Mouse (Mus musculus) heart, postnatal 0 days (tissue): ENCODE measurements around the gene 9030025P20Rik. TPM values are rescaled to one million over a fixed set of nuclear protein-coding genes. Genes with fewer than 3 reads are reported as not detected.
A peak's percentile ranks its signal among the peaks of the same experiment; 100 is the strongest.
"Not testable (repeated sequence)": the region's sequence is repeated elsewhere in the genome, so short reads cannot be mapped to it uniquely, and the experiment has no call there.

Source experiments
- ATAC-seq: fragments of 200-750 bp; cut with Nextera tagmentation; 2 replicates; pipeline ENCODE4 v1.8.0; 2017; ENCODE audit warnings: low read depth, moderate number of reproducible peaks, moderate library complexity; ENCODE audit not compliant: insufficient read depth
- DNase-seq: peaks from one replicate; pipeline ENCODE4 v3.0.0-alpha.2; 2016; ENCODE audit warnings: low spot score
- H3K27ac ChIP-seq: fragments of 300-500 bp; sonication (generic); 2 replicates; pipeline ENCODE4 v1.5.1; 2014; ENCODE audit warnings: low read depth, mild to moderate bottlenecking
- H3K27me3 ChIP-seq: fragments of 300-500 bp; sonication (generic); 2 replicates; pipeline ENCODE4 v1.6.1; 2014; ENCODE audit warnings: low read length, mixed read lengths; ENCODE audit not compliant: control insufficient read depth, insufficient read depth
- H3K36me3 ChIP-seq: fragments of 300-500 bp; sonication (generic); replicated peaks from 2 replicates; pipeline ENCODE4 v1.6.1; 2014; ENCODE audit warnings: low read length, mixed read lengths; ENCODE audit not compliant: control insufficient read depth, insufficient read depth
- H3K4me1 ChIP-seq: fragments of 300-500 bp; sonication (generic); 2 replicates; pipeline ENCODE4 v1.6.1; 2014; ENCODE audit warnings: antibody characterized with exemption; ENCODE audit not compliant: control insufficient read depth, insufficient read depth
- H3K4me2 ChIP-seq: fragments of 300-500 bp; sonication (generic); 2 replicates; pipeline ENCODE4 v1.6.1; 2014; ENCODE audit warnings: low read depth, mild to moderate bottlenecking, low read length, moderate library complexity
- H3K4me3 ChIP-seq: fragments of 300-500 bp; sonication (generic); 2 replicates; pipeline ENCODE4 v1.5.1; 2014; ENCODE audit warnings: low read depth, low read length
- H3K9ac ChIP-seq: fragments of 300-500 bp; sonication (generic); replicated peaks from 2 replicates; pipeline ENCODE4 v1.6.1; 2014; ENCODE audit warnings: low read depth, low read length, mixed read lengths
- H3K9me3 ChIP-seq: fragments of 300-500 bp; sonication (generic); replicated peaks from 2 replicates; pipeline ENCODE4 v1.6.1; 2016; ENCODE audit warnings: low read length; ENCODE audit not compliant: control insufficient read depth
- WGBS: fragments of 180-500 bp; shearing (Covaris S2); extraction: QIAGEN DNeasy Blood & Tissue Kit; methylation state at CpG from one replicate; pipeline ENCODE4 v1.1.7; 2014; 5-methylcytosine and 5-hydroxymethylcytosine counted together
- polyA plus RNA-seq: library from polyadenylated mRNA; unstranded; fragments of >200 nt; fragmentation: Nextera tagmentation; extraction: Ambion mirVana; gene quantifications from 2 replicates; pipeline ENCODE4 v1.2.1, GENCODE M21; 2015
- total RNA-seq: library from RNA; depleted of rRNA; stranded (reverse); fragments of >200 nt; gene quantifications from 2 replicates; pipeline ENCODE4 v1.2.3, GENCODE M21; 2014; ENCODE audit warnings: low replicate concordance

Gene 9030025P20Rik
- total and polyA plus RNA-seq, 2 experiments from 2014 or later: 7.3 to 13.4 TPM

GRCm38 (mm10) chr17:15009706-15010413 lies 31.6 kb downstream of the 9030025P20Rik start, which contains the start of gene Gm3435:
Gene Gm3435, plus strand, starts transcription at chr17:15010176.
- not testable (repeated sequence) for H3K4me3 ChIP-seq, H3K9ac ChIP-seq, H3K27me3 ChIP-seq, H3K9me3 ChIP-seq, H3K4me2 ChIP-seq, H3K36me3 ChIP-seq, H3K4me1 ChIP-seq, DNase-seq, H3K27ac ChIP-seq
- ATAC-seq: peak; percentile 99
- WGBS: no CpG with 5 or more reads among the region's 60 CpGs

DNA sequence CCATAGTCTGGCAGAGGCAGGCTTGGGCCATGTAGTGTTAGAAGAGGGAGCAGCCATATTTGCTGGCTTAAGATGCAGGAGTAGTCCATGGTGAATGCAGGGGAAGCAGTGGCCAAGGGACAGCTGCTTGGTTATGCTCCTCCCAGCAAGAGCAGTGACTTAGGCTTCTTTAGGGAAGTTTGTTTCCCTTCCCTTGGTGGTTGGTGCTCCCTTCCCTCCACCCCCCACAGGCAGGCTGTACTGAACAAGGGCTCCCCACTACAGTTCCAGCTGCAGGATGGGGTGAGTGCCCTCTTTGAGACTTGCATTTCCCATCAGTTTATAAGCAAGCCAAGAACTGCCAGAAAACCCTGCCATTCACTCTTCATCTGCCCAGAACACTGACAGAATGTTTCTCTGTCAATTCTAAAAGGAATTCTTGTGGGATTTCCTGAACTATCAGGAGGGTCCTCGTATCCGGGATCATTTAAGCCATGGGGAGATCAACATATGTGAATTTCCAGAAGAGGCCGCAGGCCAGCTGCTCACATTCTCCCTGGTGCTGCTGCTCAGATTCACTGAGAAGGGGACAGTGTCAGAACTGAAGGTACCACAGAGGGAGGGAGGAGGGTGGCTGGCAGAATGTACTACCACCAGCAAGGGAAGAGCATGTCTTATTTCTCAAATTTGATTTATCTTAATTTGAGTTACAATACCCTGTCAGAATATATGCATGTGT lies 43.4 kb downstream of the 9030025P20Rik start:
- ATAC-seq, DNase-seq, H3K9me3 ChIP-seq, H3K4me2 ChIP-seq, H3K36me3 ChIP-seq, H3K9ac ChIP-seq, H3K27me3 ChIP-seq, H3K27ac ChIP-seq, H3K4me3 ChIP-seq, H3K4me1 ChIP-seq: not testable (repeated sequence)
- WGBS: 89% methylated on average over 3 of the region's 3 CpGs

DNA sequence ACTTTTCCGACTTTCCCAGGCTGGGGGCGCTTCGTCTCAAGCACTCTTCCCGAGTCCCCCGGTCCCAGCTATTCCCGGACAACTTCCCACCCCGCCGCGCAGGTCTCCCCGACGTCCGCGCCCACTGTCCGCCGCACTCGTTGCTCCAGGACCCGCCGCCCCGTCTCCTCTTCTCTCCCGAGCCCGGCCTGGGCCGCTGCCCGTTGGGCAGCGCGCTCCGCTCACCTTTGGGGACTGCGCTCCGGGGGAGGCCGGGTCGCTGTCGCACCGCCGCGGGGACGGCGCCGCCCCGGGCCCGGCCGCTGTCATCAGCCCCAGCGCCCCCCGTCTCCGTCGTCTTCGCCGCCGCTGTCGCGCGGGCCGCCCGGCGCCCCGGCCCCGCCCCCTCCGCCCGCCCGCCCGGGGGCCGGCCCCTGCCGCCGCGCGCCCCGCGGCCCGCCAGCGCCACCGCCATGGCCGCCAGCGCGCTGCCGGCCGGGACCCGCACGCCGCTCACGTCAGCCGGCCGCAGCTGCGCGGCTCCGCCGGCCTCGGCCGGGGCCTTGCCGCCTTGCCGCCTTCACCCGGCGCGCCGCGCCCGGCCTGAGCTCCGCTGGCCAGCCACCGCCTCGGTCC lies 45.7 kb downstream of the 9030025P20Rik start:
- no CpG with 5 or more reads among the region's 97 CpGs for WGBS
- not testable (repeated sequence) for H3K4me3 ChIP-seq, DNase-seq, H3K36me3 ChIP-seq, H3K4me2 ChIP-seq, H3K4me1 ChIP-seq, H3K9ac ChIP-seq, H3K27me3 ChIP-seq, H3K27ac ChIP-seq, H3K9me3 ChIP-seq
- ATAC-seq: peak; percentile 84

DNA sequence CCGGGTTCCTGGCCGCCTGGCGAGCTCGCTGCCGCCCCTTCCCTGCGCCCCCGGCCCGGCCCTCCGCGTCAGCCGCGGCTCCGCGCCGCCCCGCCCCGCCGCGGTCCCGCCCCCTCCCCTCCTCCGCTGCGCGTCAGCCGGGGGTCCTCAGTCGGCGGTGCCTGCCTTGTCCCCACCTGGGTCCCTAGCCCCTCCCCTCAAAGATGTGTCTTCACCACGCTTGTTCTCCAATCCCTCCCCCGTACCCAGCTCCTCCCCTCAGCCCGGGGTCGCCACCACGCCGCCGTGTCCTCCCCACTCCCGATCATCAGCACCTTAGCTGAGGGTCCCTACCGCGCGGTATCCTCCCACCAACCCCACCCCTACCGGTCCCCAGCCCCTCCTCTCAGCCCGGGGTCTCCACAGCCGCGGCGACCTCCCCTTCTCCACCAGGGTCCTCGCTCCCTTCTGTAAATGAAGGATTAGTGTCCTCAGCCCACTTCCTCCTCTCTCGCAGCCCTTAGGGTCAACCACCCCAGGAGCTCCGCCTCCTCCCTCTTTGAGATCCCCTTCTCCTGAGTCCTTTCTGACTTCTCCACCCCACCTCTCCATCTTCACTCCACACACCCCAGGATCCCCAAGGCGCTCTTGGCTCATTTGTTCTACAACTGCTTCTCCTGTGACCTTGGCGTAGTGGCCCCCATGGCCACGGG lies 46.4 kb downstream of the 9030025P20Rik start:
- H3K36me3 ChIP-seq, H3K27ac ChIP-seq, H3K4me2 ChIP-seq, DNase-seq, H3K4me1 ChIP-seq, H3K9me3 ChIP-seq, H3K4me3 ChIP-seq, H3K27me3 ChIP-seq, H3K9ac ChIP-seq: not testable (repeated sequence)
- peak; percentile 67 for ATAC-seq
- no CpG with 5 or more reads among the region's 48 CpGs for WGBS

- ATAC-seq, H3K9me3 ChIP-seq, H3K27me3 ChIP-seq, H3K9ac ChIP-seq, DNase-seq, H3K27ac ChIP-seq, H3K4me1 ChIP-seq, H3K4me2 ChIP-seq, H3K4me3 ChIP-seq, H3K36me3 ChIP-seq: not testable (repeated sequence)
- no CpG with 5 or more reads among the region's 6 CpGs for WGBS
Measured at GRCm38 (mm10) chr17:15025513-15025912, 47.2 kb downstream of the 9030025P20Rik start.

- H3K9ac ChIP-seq, ATAC-seq, H3K4me1 ChIP-seq, H3K9me3 ChIP-seq, H3K27me3 ChIP-seq, H3K4me2 ChIP-seq, H3K27ac ChIP-seq, H3K4me3 ChIP-seq, DNase-seq, H3K36me3 ChIP-seq: not testable (repeated sequence)
- WGBS: no CpG with 5 or more reads among the region's 4 CpGs
Measured at GRCm38 (mm10) chr17:15031414-15031813, 53.1 kb downstream of the 9030025P20Rik start.

GRCm38 (mm10) chr17:15040455-15040854 lies 62.2 kb downstream of the 9030025P20Rik start:
- not testable (repeated sequence) for H3K9me3 ChIP-seq, H3K27me3 ChIP-seq, H3K9ac ChIP-seq, ATAC-seq, H3K4me1 ChIP-seq, H3K36me3 ChIP-seq, H3K27ac ChIP-seq, H3K4me3 ChIP-seq, DNase-seq, H3K4me2 ChIP-seq
- WGBS: no CpG with 5 or more reads among the region's 3 CpGs
